Mouse (Mus musculus): ENCODE measurements around the gene Phlpp1. TPM values are rescaled to one million over a fixed set of nuclear protein-coding genes. Genes with fewer than 3 reads are reported as not detected.

Phlpp1 gene
- total RNA-seq, 1 experiment from 2014 or later = 19.7 TPM

DNA sequence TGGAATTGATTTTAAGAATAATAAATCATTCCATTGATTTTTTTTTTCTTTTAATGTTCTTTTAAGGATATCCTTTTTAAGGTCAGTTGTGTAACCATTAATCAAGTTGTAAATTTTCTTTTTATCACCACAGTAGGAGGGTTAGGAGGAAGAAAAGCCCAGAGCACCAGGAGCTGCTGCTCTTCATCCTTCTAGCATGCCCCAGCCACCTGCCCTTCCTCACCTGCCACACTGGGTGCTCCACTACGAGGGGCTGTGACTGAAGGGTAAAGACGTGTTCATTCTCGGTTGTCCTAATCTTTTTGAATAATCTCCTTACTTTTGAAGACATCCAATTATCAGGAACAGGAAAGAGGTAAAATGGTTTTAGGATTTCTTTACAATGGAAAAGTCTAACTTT, 22.7 kb downstream of the Phlpp1 start:
- no peak for DNase-seq

DNA sequence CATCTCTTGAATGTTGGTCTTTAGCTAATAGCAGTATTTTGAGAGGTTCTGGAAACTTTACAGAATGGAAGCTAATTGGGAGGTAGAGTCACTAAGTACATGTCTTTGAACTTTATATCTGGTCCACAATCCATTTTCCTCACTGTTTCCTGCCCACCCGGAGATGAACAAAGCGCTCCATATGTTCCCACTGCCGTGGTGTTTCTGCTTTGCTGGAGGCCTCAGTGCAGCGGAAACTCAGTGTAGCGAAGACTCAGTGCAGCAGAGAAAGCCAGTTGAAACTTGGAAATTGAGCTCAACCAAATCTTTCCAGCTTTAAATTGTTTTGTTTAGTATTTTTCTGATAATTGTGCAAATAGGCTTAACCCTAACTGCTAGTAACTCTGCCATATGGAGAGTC, 26.4 kb downstream of the Phlpp1 start:
- no peak for DNase-seq

DNA sequence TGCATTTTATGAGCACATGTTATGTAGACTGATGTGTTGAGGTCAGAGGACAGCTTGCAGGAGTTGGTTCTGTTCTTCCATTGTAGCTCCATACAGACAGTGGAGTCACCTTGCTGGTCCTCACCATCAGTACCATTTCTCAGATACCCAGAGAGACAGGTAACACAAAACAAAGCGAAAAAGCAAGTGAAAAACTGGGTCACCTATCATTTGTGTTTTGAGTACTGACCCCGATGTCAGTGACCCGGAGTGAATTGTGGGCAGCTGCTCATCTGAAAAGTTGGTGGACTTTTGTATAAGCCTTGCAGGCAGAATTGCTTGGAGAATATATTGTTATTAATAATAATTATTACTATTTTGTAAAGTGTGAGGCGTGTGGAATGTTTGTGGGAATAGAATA, 27.6 kb downstream of the Phlpp1 start:
- DNase-seq = no peak

DNA sequence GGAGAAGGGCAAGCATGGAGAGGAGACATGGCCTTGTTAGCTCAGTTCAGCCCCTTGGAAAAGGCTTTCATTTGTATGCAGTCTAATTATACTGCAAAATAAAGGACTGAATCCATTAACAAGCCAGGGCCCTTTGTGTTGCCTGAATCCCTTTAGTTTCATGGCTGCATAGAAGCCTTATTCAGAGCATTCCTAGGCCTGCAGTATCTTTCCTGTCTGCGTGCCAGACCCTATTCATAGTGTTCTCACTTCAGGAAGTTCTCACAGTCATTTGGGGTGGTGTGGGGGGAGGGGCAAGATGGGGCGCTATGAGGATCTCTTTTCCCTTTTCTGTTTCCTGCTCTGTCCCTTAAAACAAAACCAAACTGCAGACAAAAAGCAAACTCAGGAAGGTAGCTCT, 28.1 kb downstream of the Phlpp1 start:
- DNase-seq = peak; percentile 24

DNA sequence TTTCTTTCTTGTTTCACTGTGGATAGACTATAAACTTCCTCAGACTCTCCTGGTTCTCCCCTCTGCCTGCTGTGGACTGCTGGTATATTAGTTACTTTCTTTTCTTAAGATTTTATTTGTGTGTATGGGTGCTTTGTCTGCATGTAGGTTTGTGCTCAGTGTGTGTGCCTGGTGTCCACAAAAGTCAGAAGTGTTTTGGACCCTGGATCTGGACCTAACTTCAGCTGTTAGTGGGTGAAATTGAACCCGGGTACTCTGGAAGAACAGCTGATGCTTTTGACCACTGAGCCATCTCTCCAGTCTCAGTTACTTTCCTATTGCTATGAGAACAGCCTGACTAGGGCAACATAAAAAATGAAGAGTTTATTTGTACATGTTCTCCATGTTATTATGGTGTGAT, 29.5 kb downstream of the Phlpp1 start:
- DNase-seq = no peak

DNA sequence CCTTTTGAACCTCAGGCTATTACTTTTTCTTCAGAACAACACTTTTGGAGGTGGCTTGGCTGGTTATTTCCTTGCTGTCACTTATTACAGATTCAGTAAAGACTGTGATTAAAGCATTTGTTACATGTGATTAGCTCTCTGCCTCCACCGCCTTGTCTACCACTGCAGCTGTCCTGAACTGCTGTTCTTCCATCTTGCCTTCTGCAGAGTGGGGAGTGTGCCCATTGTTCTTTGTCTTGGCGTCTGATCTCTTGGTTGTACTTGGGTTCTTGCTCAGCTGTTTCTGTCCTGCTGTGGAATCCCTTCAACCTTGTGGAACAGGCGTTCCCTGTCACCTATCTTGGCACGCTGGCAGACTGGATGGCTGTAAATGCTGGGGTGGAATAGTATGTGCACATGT, 30.4 kb downstream of the Phlpp1 start:
- DNase-seq = no peak

DNA sequence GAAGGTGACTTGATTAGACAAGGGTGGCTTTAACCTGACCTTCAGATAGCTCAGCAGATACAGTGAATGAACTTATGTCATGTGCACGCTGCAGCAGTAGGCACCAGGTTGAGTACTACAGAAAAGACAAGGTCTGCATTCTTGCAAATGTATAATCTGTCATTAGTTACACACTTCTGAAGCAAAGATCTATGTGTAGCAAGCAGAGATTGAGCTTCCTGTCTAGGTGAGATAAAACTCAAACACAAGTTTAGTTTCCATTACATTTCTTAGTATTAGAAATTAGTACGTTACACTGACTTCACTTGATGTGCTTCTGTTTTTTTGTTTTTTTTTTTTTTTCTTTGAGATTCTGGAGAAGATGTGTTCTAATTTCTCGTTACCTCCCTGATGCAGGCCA, 32.4 kb downstream of the Phlpp1 start:
- no peak for DNase-seq

DNA sequence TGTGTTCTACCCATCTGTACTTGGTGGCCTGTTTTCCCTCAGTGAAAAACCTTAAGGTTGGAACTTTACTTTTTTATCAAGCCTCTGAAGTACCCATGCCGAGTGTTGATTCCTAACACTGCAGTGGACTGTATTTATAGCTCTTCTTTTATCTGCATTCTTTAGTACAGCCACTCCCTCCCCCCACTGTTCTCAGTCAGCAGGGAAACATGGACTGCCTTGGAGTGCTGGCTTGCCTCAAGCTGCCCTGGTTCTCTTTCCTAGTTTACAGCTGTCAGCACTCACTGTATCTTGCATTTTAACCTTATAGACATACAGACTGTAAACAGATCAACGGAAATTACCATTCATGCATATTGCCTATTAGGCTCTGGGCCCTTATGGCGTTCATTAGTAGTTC, 32.8 kb downstream of the Phlpp1 start:
- no peak for DNase-seq

DNA sequence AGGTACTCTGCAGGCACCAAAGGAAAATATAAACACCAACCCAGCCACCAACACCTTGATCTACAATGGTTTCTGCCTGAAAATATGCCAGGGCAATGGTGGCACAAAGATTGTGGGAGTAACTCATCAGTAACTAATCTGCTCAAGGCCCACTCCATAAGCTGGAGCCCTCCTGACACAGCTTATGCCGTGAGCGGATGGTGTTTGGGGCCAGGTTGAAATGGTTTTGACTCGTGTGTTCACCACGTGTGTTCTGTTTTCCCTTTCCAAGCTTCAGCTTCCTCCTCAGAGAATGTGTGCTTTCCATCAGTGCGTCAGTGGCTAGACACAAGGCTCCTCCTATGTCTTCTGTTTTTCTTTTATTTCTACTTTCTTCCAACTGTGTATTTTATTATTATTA, 37.0 kb downstream of the Phlpp1 start:
- no peak for DNase-seq

DNA sequence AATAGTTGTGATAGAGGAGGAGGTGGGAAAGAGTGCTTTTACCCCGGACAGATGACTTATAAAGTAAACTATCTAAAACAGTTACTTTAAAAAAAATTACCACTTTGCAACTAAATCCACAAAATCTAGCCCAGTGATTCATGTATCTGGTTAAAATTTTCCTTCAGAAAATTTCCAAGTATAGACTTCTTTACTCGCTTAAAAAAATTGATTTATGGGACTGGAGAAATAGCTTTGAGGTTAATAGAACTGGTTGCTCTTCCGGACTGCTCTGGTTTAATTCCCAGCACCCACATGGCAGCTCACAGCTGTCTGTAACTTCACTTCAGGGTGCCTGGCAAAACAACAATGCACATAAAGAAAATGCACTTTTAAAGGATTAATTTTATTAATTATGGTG, 38.9 kb downstream of the Phlpp1 start:
- DNase-seq = no peak

DNA sequence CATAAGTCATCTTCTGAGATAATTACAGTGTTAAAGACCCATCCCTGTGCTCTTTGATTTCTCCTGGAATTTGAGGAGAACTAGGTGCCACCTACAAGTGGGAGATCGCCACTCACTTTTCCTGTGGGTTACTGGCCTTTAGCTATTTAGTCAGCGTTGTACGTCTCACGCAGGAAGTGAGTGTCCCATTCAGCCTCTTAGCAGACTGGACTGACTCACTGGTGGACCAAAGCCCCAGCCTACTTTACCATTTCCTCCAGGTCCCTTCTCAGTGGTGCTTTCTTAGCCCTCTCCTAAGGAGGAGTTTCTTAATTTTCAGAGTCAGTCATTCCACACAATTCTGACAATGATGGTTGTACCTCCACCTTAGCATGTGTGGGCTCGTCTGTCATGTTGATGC, 39.6 kb downstream of the Phlpp1 start:
- no peak for DNase-seq

DNA sequence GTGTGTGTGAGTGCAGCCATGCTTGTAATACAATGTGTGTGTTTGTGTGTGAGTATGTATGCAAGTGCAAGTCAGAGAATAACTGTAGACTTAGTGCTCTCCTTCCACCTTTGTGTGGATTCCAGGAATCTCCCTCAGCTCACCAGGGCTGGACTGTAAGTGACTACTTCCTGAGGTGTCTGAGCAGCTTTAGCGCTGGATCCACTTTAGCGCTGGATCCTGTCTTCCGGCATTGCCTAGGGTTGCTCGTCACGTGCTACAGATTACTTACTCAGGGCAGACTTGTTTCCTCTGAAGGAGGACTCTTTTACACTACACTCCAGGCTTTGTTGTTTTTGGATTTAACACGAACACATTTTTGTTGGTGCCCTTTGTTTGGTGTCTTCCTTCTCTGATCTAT, 48.9 kb downstream of the Phlpp1 start:
- DNase-seq = no peak

DNA sequence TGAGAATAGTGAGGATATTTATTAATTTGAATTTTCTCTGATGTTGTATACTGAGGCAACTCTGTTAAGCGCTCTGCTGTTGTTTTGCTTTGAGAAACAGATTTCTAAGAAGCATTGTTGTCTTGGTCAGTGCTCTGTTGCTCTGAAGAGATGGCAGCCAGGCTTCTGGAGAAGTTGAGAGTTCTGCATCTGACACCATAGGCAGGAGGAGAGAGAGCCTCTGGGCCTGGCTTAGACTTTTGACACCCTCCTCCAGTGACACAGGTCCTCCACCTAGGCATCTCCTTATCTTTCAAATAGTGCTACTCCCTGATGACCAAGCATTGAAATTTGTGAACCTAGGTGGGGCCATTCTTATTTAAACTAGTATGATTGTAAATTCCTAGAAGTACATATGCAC, 49.8 kb downstream of the Phlpp1 start:
- no peak for DNase-seq

DNA sequence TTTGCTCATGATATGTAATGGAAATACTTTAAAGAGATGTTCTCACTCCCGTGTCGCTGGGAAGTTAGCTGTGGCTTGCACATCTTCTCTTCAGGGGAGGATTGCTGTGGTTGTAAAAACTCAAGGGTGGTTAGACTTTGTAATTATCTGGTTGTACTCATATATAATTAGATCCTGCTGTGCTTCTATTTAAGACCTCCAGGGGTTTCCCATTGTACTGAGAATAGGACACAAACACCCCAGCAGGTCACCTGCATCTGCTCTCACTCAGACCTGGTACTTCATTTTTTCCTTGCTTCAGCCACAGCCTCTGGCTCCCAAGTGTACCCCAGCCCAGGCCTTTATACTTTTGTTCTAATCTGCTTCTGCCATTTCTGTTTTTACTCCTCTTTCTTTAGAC, 50.4 kb downstream of the Phlpp1 start:
- no peak for DNase-seq

DNA sequence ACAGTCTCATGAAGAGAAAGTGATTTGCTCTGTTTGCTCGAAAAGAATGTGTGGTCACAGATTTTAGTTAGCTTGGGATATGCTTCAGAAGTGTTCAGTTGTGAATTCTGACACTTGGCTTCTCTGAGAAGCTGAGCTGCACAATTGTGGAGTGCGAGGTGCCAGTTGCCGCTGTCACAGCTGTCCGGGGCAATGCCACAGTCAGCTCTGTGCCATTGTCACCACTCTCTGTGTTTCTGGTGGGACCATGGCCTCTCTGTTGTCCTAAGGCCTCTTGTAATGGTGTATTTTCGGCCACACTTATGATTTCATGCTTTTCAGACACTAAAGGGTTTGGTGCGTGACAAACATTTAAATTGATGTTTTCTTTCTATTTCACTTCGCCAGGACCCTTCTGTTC, 55.1 kb downstream of the Phlpp1 start:
- no peak for DNase-seq

DNA sequence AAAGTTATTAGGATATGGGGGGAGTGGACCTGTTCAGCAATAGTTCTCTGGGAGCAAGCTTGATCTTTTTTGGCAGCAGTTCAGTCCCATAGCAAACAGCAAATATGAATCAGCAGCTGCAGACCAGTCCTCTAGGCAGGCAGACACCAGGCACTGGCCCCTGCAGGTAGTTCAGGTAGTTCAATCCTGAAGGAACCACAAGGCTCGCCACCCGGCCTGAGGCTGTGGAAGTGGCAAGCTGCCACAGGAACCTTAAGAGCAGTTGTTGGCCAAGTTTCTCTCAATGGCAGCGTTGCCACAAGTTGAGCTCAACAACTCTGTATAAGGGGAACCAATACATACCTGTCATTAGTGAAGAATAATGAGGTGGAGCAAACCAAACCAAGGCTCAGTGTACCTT, 58.8 kb downstream of the Phlpp1 start:
- no peak for DNase-seq

DNA sequence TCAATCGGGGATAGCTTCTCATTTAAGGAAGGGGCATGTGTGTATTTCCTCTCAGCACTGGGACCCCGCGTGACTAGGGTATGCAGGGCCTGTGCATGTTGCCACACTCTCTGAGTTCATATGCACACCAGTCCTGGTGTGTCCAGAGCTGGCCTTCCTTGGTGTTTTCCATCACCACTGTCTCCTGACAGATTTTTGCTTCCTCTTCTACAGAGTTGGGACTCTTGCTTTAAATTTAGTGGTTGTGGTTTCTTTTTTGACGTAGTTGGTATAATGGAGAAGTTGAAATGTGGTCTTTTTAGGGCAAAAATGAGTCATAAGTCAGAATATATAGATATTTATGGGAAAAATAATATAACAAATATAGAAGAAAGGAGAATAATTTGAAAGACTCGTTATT, 59.8 kb downstream of the Phlpp1 start:
- no peak for DNase-seq

DNA sequence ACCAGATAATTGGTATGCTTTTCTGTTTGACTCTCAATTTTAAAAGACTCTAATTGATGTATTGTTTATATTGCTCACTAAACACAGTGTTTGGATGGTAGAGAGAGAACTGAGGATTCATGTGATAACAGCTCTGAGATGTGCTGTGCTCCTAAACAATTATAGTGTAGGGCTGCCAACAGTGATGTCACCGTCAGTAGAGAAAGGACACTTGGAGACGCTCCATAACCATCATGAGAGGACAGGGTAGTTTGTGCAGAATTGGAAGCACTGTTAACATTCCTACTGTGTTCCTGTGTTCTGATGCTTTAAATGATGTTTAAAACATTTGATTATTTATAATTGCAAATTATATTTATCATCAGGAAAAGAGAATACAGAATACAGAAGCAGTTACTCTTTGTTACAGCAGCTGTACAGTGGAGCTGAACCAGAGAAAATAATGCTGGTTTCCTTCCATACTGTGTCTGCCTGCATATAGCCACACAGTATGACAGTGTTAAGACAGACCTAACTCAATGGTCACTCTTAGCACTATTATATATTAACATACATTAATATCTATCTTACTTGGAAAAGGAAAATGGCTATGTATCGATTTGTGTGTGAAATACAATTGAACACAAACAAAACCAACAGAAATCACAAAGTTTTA, 60.4 kb downstream of the Phlpp1 start:
- no peak for DNase-seq

DNA sequence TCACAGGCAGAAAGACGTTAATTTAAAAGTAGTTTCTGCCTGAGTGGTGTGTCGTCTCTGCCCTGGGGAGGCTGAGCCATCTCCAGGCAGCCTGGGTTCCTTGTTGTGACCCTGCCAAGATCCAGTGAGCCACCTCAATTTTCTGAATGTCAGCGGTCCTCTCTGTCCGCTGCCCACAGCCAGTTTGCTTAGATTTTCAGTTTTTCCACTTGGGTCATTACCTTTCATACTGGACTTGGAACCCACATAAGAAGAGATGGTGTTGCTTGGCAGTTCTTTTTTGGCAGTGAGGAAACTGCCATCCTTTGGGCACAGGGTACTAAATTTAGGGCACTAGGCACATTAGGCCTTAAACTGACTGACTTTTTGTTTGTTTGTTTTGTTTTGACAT, 60.9 kb downstream of the Phlpp1 start:
- DNase-seq = no peak

DNA sequence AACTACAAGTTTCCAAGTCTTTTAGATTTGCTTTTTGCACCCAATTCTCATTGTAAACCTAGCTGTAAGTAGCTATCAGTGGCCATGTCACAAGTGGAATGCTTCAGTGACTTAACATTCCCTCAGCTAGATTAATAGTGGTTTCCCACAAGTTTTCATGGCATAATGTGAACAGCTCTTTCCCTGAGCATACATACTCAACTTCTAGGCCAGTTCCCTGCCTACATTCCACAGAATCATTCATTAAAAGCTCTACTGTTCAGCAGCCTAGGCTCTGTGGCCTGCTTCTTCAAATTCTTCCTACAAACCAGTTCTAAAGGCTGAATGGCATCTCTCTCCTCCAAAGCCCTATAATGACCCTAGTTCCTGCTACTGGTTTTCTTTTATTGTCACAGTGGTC, 65.4 kb downstream of the Phlpp1 start:
- no peak for DNase-seq

DNA sequence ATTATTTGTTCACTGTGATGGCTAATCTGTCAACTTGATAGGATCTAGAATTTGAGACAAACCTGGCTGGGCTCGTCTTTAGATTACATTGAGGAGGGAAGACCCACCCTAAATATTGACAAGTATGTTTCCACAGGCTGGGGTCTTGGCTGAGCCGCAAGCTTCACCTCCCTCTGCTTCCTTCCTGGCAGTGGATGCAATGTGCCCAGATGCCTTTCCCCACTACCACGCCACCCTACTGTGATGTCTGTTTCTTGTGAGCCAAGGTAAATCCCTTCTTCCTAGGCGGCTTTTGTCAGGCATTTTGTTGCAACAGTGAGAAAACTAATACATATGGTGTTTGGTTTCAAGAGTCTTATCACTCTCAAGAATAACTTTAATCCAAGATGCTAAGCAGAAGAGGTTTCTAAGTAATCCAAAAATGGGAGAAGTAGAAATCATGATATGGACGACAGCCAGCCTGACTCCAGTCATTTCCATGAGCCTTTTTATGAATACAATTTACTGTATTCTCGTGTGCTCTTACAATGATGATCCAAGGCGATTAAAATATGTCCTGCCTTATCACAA, 68.6 kb downstream of the Phlpp1 start:
- DNase-seq = no peak

DNA sequence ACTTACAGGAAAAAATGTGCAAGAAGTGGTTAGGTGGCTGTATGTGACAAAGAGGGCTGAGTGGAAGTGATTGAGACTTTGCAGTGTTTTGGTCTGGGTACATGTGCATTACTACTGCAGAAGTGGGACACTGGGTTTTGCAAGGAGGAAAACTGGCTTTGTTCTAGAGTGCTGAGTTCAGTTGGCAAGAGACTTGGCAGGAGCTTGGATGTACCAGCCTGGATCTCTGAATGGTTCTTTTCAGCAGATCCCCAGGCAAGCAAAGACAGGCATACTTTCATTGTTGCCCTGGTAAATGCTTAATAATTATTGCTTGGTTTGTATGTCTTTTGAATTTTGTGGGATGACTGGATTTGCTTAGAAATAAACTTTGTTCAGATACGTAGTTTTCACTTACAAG, 69.5 kb downstream of the Phlpp1 start:
- no peak for DNase-seq

DNA sequence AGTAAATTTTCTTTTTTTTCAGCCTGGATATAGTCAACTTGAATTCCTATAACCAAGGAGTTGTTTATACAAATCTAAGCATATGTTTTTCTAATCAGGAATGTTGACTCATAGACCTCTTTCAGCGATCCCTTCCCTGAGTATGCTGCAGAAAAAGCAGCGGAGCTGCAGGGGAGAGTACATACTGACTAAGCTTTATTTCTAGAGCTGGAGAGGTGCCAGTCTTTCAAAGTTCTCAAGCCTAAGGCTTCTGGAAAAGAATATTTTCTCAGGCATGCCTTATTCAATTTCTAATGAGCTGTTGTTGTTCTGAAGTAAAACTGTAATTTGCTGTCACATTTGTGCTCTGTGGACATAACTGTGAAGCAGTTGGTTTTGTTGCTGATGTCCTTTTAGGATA, 70.6 kb downstream of the Phlpp1 start:
- DNase-seq = no peak

DNA sequence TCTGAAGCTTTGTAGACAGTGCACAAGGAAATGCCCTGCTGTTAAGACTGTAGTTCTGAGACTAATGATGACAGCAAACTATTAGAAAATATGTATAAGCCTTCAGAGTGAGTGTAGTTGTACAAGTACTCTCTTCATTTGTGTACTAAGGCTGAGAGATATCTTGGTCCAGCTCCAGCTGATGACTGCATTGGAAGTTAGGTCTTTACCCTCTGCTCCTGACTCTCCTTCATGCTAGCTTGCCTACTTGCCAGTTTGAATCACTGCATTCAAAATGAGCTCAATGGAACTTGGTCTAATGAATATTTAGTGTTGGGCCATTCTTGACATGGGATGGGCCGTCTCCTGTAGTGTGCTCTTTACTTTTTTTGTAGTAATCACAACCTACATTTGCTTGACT, 71.8 kb downstream of the Phlpp1 start:
- DNase-seq = no peak

DNA sequence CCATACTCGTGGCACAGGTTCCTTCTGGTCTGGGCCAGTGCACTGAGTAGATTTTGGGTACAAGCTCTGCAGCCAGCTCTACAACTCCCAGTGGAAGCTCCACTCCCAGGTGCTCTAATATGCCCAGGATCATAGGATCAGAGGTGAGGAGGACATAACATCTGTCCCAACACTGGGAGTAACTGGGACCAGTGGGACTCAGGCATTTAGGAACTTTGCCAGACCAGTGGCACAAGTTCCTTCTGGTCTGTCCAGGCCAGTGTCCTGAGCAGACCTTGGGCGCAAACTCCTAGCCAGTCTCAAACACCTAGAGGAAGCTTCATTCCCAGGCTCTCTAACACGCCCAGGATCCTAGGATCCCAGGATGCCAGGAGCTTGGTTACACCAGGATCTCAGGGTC, 72.7 kb downstream of the Phlpp1 start:
- DNase-seq = no peak
